Mouse (Mus musculus): ENCODE data around the gene Rdh8.

DNA sequence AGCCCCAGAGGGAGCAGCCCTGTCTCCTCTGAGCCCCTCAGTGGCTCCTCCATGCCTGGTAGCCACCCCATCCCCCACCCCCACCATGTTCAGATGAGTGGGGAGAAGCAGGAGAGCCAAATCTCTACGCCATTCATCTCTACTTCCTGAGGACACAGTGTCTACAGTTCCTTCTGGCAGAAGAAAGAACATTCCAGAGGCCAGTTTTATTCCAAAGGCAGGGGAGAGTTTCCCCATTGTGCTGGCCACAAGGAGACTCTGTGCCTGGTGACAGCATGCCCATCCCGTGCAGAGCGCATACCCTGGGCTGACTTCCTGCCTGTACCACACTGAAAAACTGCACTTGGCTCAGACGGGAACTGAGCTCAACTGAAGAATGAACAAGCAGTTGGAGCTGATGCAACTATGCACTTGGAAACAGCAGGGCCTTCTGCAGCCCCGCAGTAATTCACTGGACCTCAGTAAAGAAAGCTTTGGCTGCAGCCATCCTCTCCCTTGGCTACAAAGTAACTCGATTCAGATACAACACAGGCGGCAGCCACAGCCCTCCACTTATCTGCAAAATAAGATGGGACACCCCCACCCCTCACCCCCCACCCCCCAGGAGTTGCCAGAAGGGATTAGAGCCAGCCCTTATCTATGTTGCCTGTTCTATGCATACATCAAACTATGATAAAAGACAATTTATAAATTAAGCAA lies 24.0 kb upstream of the Rdh8 start:
- no peak for TF ChIP-seq EP300 (IDR thresholded peaks at IDR 0.05)
- TF ChIP-seq CTCF (IDR thresholded peaks at IDR 0.05): no peak
